12 mouse cellular contexts compared by ENCODE assay signal in genomic region chr2:4504413-4504812, GRCm38 (mm10).
A peak's percentile ranks its signal among the peaks of the same experiment; 100 is the strongest.
DNase-seq lines count a peak whose midpoint lies in the region; ATAC-seq and TF ChIP-seq lines count a peak whose summit lies in the region.
"Had no signal": no experiment of that assay in that cellular context is flagged by ENCODE, and none has a peak within 500 bp of the region (broad histone marks: within the 10 kb centered on the region; RNA-seq: fewer than 3 reads in every experiment).

No protein-coding gene starts in this region.

- H3K9me3 ChIP-seq in lung, postnatal 0 days (ENCODE audit: low read length), result no peaks in the 10 kb centered on the region
- H3K9me3 ChIP-seq in intestine, postnatal 0 days (ENCODE audit: control insufficient read depth), result no peaks in the 10 kb centered on the region
- H3K9me3 ChIP-seq: megakaryocyte, embryonic 14.5 days had no signal

- 79% methylated on average over 10 of the region's 10 CpGs for WGBS in lung, postnatal 0 days
- WGBS in intestine, postnatal 0 days, result 76% methylated on average over 10 of the region's 10 CpGs

- DNase-seq in frontal cortex, postnatal 10 days (ENCODE audit: low spot score in 2 of 2), result no peak
- peak; percentile 50 for DNase-seq in lung, postnatal 10 days
- DNase-seq in lung, postnatal 0 days (ENCODE audit: low spot score), result no peak
- peak; percentile 25 for DNase-seq in gastrocnemius, postnatal 10 days
- peak; percentile 61 for DNase-seq in heart, postnatal 4 days
- DNase-seq: spleen, adult 18-20 months; thymus, adult 2 months had no signal

- no peak overlapping the region for H3K27ac ChIP-seq in lung, postnatal 0 days (ENCODE audit: low read length)
- no peak overlapping the region; the same call in 1 of the 2 replicates for H3K27ac ChIP-seq in intestine, postnatal 0 days (ENCODE audit: low read depth, low read length)
- H3K27ac ChIP-seq: liver, embryonic 14.5 days had no signal

- peak; percentile 81 for ATAC-seq in frontal cortex, adult (ENCODE audit: low TSS enrichment)
- no peak for ATAC-seq in lung, postnatal 0 days
- ATAC-seq in intestine, postnatal 0 days, result no peak
- no peak for ATAC-seq in granulocyte monocyte progenitor cell, adult 5-6 weeks (replicated peaks; ENCODE audit: poor library complexity, severe bottlenecking)

- no peak overlapping the region for H3K4me2 ChIP-seq in lung, postnatal 0 days (replicated peaks; ENCODE audit: low read depth, low read length)
- H3K4me2 ChIP-seq in intestine, postnatal 0 days (replicated peaks; ENCODE audit: low read depth), result no peak overlapping the region

- no peak for TF ChIP-seq CTCF in lung, postnatal 0 days (IDR thresholded peaks at IDR 0.05)
- TF ChIP-seq CTCF in intestine, postnatal 0 days (IDR thresholded peaks at IDR 0.05; ENCODE audit: low read depth), result no peak

- no peaks in the 10 kb centered on the region for H3K27me3 ChIP-seq in lung, postnatal 0 days (replicated peaks; ENCODE audit: insufficient read depth, low read length)
- H3K27me3 ChIP-seq in intestine, postnatal 0 days (replicated peaks; ENCODE audit: control insufficient read depth, insufficient read depth, low read length), result no peaks in the 10 kb centered on the region

- peaks cover 4% of the 10 kb centered on the region; the same call in 1 of the 2 replicates for H3K4me1 ChIP-seq in lung, postnatal 0 days (ENCODE audit: insufficient read depth, low read depth, low read length)
- 0 out of 2 replicates have a peak, but pooled peaks cover 3% of the 10 kb centered on the region for H3K4me1 ChIP-seq in intestine, postnatal 0 days (replicated peaks; ENCODE audit: control insufficient read depth, insufficient read depth, low read length)

- no peak for TF ChIP-seq EP300 in lung, postnatal 0 days (IDR thresholded peaks at IDR 0.05)

- H3K36me3 ChIP-seq in lung, postnatal 0 days (ENCODE audit: insufficient read depth, low read length), result no peaks in the 10 kb centered on the region
- H3K36me3 ChIP-seq in intestine, postnatal 0 days (ENCODE audit: control insufficient read depth, insufficient read depth), result no peaks in the 10 kb centered on the region

- H3K9ac ChIP-seq in lung, postnatal 0 days (replicated peaks; ENCODE audit: low read depth), result no peak overlapping the region
- no peak overlapping the region for H3K9ac ChIP-seq in intestine, postnatal 0 days (ENCODE audit: low read depth, low read length)
- H3K9ac ChIP-seq: liver, embryonic 14.5 days had no signal

- no peak overlapping the region for H3K4me3 ChIP-seq in lung, postnatal 0 days (ENCODE audit: low read depth, low read length)
- no peak overlapping the region for H3K4me3 ChIP-seq in intestine, postnatal 0 days (ENCODE audit: low read depth, low read length)
- H3K4me3 ChIP-seq: megakaryocyte, embryonic 14.5 days had no signal

Comparison
In these comparisons a context has a peak if more than half of its experiments do, and no peak if none do; other contexts are left out.
1. DNase-seq: peak in lung, postnatal 10 days (single experiment), gastrocnemius, postnatal 10 days (single experiment) and heart, postnatal 4 days (single experiment); none in frontal cortex, postnatal 10 days (0 of 2) and lung, postnatal 0 days (single experiment).